Mouse (Mus musculus) bone marrow, adult 2 months (tissue): ENCODE measurements at regions not wholly inside any gene's neighbourhood (a gene's known extent, or its start where the extent isn't known, plus 50 kb on each side); places are given as distances from the start of the nearest gene placed in this dataset.

Experiments used
- CTCF ChIP-seq: fragments of 200-500 bp; IDR thresholded peaks from 2 replicates; pipeline ENCODE4 v1.5.1; 2011; ENCODE audit warnings: low read length, control low read depth; ENCODE audit not compliant: control insufficient read depth, insufficient read depth
- POLR2A ChIP-seq: fragments of 200-500 bp; IDR thresholded peaks from 2 replicates; pipeline ENCODE4 v1.6.1; 2011; ENCODE audit warnings: low read depth, mild to moderate bottlenecking, control low read depth, low read length, borderline replicate concordance; ENCODE audit not compliant: control insufficient read depth

GRCm38 (mm10) chr3:21744107-21744506 lies 332.3 kb upstream of the Tbl1xr1 start:
- no peak for TF ChIP-seq CTCF
- TF ChIP-seq POLR2A: no peak
